Mouse (Mus musculus) ES-E14 (cell line): ENCODE results near the gene Kif26b.

Experiments
- CHD2 ChIP-seq: IDR thresholded peaks from 2 replicates; pipeline ENCODE4 v1.6.1; 2014; ENCODE audit warnings: mild to moderate bottlenecking, low read depth, low read length, inconsistent platforms
- MAFK ChIP-seq: IDR thresholded peaks from 2 replicates; pipeline ENCODE4 v1.6.1; 2014; ENCODE audit warnings: mild to moderate bottlenecking, low read depth, low read length, inconsistent platforms; ENCODE audit not compliant: insufficient read depth
- ZC3H11A ChIP-seq: IDR thresholded peaks from 2 replicates; pipeline ENCODE4 v1.6.1; 2012; ENCODE audit warnings: low read depth, mild to moderate bottlenecking, inconsistent platforms, low read length, borderline replicate concordance
- ZNF384 ChIP-seq: IDR thresholded peaks from 2 replicates; pipeline ENCODE4 v1.6.1; 2012; ENCODE audit warnings: low read depth, low read length, inconsistent platforms

- no peak for TF ChIP-seq ZNF384
- no peak for TF ChIP-seq CHD2
- TF ChIP-seq MAFK, result no peak
- no peak; the same call in 1 of the 2 replicates for TF ChIP-seq ZC3H11A
Measured at GRCm38 (mm10) chr1:178597113-178597512, 68.2 kb downstream of the Kif26b start.
